Mouse (Mus musculus): ENCODE results near the gene Gm13103.
"Not testable (repeated sequence)": the region's sequence is repeated elsewhere in the genome, so short reads cannot be mapped to it uniquely, and the experiment has no call there.

Gm13103 gene

GRCm38 (mm10) chr4:143846197-143846596 is at the start of gene Gm13103:
Gene Gm13103 (plus strand): TSS chr4:143846497.
- not testable (repeated sequence) for DNase-seq (ENCODE audit: extremely low read depth, insufficient read length, low spot score)

GRCm38 (mm10) chr4:143815993-143816392 is 30.3 kb upstream of the Gm13103 start, which contains the start of gene Gm13084:
Gene Gm13084 (minus strand): TSS chr4:143816093.
- no peak for DNase-seq (ENCODE audit: extremely low read depth, insufficient read length, low spot score)

- DNase-seq (ENCODE audit: extremely low read depth, insufficient read length, low spot score) = not testable (repeated sequence)
Observed at GRCm38 (mm10) chr4:143882371-143882770, 36.1 kb downstream of the Gm13103 start.

GRCm38 (mm10) chr4:143894406-143894805 is 48.1 kb downstream of the Gm13103 start:
- not testable (repeated sequence) for DNase-seq (ENCODE audit: extremely low read depth, insufficient read length, low spot score)

GRCm38 (mm10) chr4:143900280-143900679 is 54.0 kb downstream of the Gm13103 start, which contains the start of gene Pramef6:
Gene Pramef6 (minus strand): TSS chr4:143900380.
- DNase-seq (ENCODE audit: extremely low read depth, insufficient read length, low spot score) = not testable (repeated sequence)

All from 3134 (cell line).